Mouse (Mus musculus): ENCODE measurements around the gene Cdh3.

Gene Cdh3

GRCm38 (mm10) chr8:106512475-106513150 lies 1.9 kb downstream of the Cdh3 start:
- Histone ChIP-seq H3K27me3 (ENCODE audit: control insufficient read depth, insufficient read depth, low read length, poor library complexity, severe bottlenecking) (0 out of 2 replicates have a peak, but pooled peaks cover 1% of the 10 kb centered on the region), H3K36me3 (ENCODE audit: control insufficient read depth, insufficient read depth, low read length, poor library complexity, severe bottlenecking) (no peaks in the 10 kb centered on the region)
- no peak for DNase-seq (ENCODE audit: low read depth, low spot score)

- Histone ChIP-seq H3K36me3 (ENCODE audit: control insufficient read depth, insufficient read depth, low read length, poor library complexity, severe bottlenecking) (no peaks in the 10 kb centered on the region), H3K27me3 (ENCODE audit: control insufficient read depth, insufficient read depth, low read length, poor library complexity, severe bottlenecking) (no peaks in the 10 kb centered on the region)
- DNase-seq (ENCODE audit: low read depth, low spot score) = no peak
Measured at GRCm38 (mm10) chr8:106515946-106516479, 5.3 kb downstream of the Cdh3 start.

GRCm38 (mm10) chr8:106516581-106516980 lies 5.9 kb downstream of the Cdh3 start:
- no peaks in the 10 kb centered on the region for H3K27me3 ChIP-seq (ENCODE audit: control insufficient read depth, insufficient read depth, low read length, poor library complexity, severe bottlenecking)
- DNase-seq (ENCODE audit: low read depth, low spot score) = no peak

GRCm38 (mm10) chr8:106518763-106519162 lies 8.1 kb downstream of the Cdh3 start:
- no peaks in the 10 kb centered on the region for H3K36me3 ChIP-seq (ENCODE audit: control insufficient read depth, insufficient read depth, low read length, poor library complexity, severe bottlenecking)
- no peak for DNase-seq (ENCODE audit: low read depth, low spot score)
- H3K27me3 ChIP-seq (ENCODE audit: control insufficient read depth, insufficient read depth, low read length, poor library complexity, severe bottlenecking) = peaks cover 1% of the 10 kb centered on the region; the same call in 1 of the 2 replicates

More at GRCm38 (mm10) chr8:106516581-106516980, 5.9 kb downstream of the Cdh3 start:
- H3K36me3 ChIP-seq (ENCODE audit: control insufficient read depth, insufficient read depth, low read length, poor library complexity, severe bottlenecking) = no peaks in the 10 kb centered on the region

GRCm38 (mm10) chr8:106520578-106520977 lies 9.9 kb downstream of the Cdh3 start:
- no peak for DNase-seq (ENCODE audit: low read depth, low spot score)
- peaks cover 1% of the 10 kb centered on the region; the same call in 1 of the 2 replicates for H3K27me3 ChIP-seq (ENCODE audit: control insufficient read depth, insufficient read depth, low read length, poor library complexity, severe bottlenecking)
- no peaks in the 10 kb centered on the region for H3K36me3 ChIP-seq (ENCODE audit: control insufficient read depth, insufficient read depth, low read length, poor library complexity, severe bottlenecking)

- peaks cover 1% of the 10 kb centered on the region; the same call in 1 of the 2 replicates for H3K27me3 ChIP-seq (ENCODE audit: control insufficient read depth, insufficient read depth, low read length, poor library complexity, severe bottlenecking)
- DNase-seq (ENCODE audit: low read depth, low spot score) = no peak
- no peaks in the 10 kb centered on the region for H3K36me3 ChIP-seq (ENCODE audit: control insufficient read depth, insufficient read depth, low read length, poor library complexity, severe bottlenecking)
Measured at GRCm38 (mm10) chr8:106521845-106522244, 11.2 kb downstream of the Cdh3 start.

- no peak for DNase-seq (ENCODE audit: low read depth, low spot score)
- peaks cover 1% of the 10 kb centered on the region; the same call in 1 of the 2 replicates for H3K27me3 ChIP-seq (ENCODE audit: control insufficient read depth, insufficient read depth, low read length, poor library complexity, severe bottlenecking)
- H3K36me3 ChIP-seq (ENCODE audit: control insufficient read depth, insufficient read depth, low read length, poor library complexity, severe bottlenecking) = no peaks in the 10 kb centered on the region
Measured at GRCm38 (mm10) chr8:106526725-106527124, 16.0 kb downstream of the Cdh3 start.

- H3K27me3 ChIP-seq (ENCODE audit: control insufficient read depth, insufficient read depth, low read length, poor library complexity, severe bottlenecking) = peaks cover 1% of the 10 kb centered on the region; the same call in 1 of the 2 replicates
- no peaks in the 10 kb centered on the region for H3K36me3 ChIP-seq (ENCODE audit: control insufficient read depth, insufficient read depth, low read length, poor library complexity, severe bottlenecking)
- peak; percentile 17 for DNase-seq (ENCODE audit: low read depth, low spot score)
Measured at GRCm38 (mm10) chr8:106527241-106528036, 16.7 kb downstream of the Cdh3 start.

- Histone ChIP-seq H3K36me3 (ENCODE audit: control insufficient read depth, insufficient read depth, low read length, poor library complexity, severe bottlenecking) (no peaks in the 10 kb centered on the region), H3K27me3 (ENCODE audit: control insufficient read depth, insufficient read depth, low read length, poor library complexity, severe bottlenecking) (no peaks in the 10 kb centered on the region)
- no peak for DNase-seq (ENCODE audit: low read depth, low spot score)
Measured at GRCm38 (mm10) chr8:106528596-106529249, 18.0 kb downstream of the Cdh3 start.

- no peak for DNase-seq (ENCODE audit: low read depth, low spot score)
- no peaks in the 10 kb centered on the region for H3K36me3 ChIP-seq (ENCODE audit: control insufficient read depth, insufficient read depth, low read length, poor library complexity, severe bottlenecking)
Measured at GRCm38 (mm10) chr8:106529885-106530482, 19.3 kb downstream of the Cdh3 start.

GRCm38 (mm10) chr8:106530566-106530965 lies 19.9 kb downstream of the Cdh3 start:
- H3K36me3 ChIP-seq (ENCODE audit: control insufficient read depth, insufficient read depth, low read length, poor library complexity, severe bottlenecking) = no peaks in the 10 kb centered on the region
- peak; percentile 33 for DNase-seq (ENCODE audit: low read depth, low spot score)

More at GRCm38 (mm10) chr8:106529885-106530482, 19.3 kb downstream of the Cdh3 start:
- H3K27me3 ChIP-seq (ENCODE audit: control insufficient read depth, insufficient read depth, low read length, poor library complexity, severe bottlenecking) = no peaks in the 10 kb centered on the region

GRCm38 (mm10) chr8:106533709-106534108 lies 23.0 kb downstream of the Cdh3 start:
- Histone ChIP-seq H3K36me3 (ENCODE audit: control insufficient read depth, insufficient read depth, low read length, poor library complexity, severe bottlenecking) (no peaks in the 10 kb centered on the region), H3K27me3 (ENCODE audit: control insufficient read depth, insufficient read depth, low read length, poor library complexity, severe bottlenecking) (no peaks in the 10 kb centered on the region)
- no peak for DNase-seq (ENCODE audit: low read depth, low spot score)

More at GRCm38 (mm10) chr8:106530566-106530965, 19.9 kb downstream of the Cdh3 start:
- H3K27me3 ChIP-seq (ENCODE audit: control insufficient read depth, insufficient read depth, low read length, poor library complexity, severe bottlenecking) = no peaks in the 10 kb centered on the region

GRCm38 (mm10) chr8:106534449-106534848 lies 23.8 kb downstream of the Cdh3 start:
- peak; percentile 68 for DNase-seq (ENCODE audit: low read depth, low spot score)
- no peaks in the 10 kb centered on the region for H3K36me3 ChIP-seq (ENCODE audit: control insufficient read depth, insufficient read depth, low read length, poor library complexity, severe bottlenecking)

GRCm38 (mm10) chr8:106535448-106535847 lies 24.8 kb downstream of the Cdh3 start:
- no peaks in the 10 kb centered on the region for H3K27me3 ChIP-seq (ENCODE audit: control insufficient read depth, insufficient read depth, low read length, poor library complexity, severe bottlenecking)
- no peaks in the 10 kb centered on the region for H3K36me3 ChIP-seq (ENCODE audit: control insufficient read depth, insufficient read depth, low read length, poor library complexity, severe bottlenecking)
- DNase-seq (ENCODE audit: low read depth, low spot score) = peak; percentile 10

More at GRCm38 (mm10) chr8:106534449-106534848, 23.8 kb downstream of the Cdh3 start:
- H3K27me3 ChIP-seq (ENCODE audit: control insufficient read depth, insufficient read depth, low read length, poor library complexity, severe bottlenecking) = no peaks in the 10 kb centered on the region

Data from splenic B cell, adult 2 months (primary cell).